Mouse (Mus musculus) 416B (cell line): ENCODE results near the gene Atp4a.
"Not testable (repeated sequence)": the region's sequence is repeated elsewhere in the genome, so short reads cannot be mapped to it uniquely, and the experiment has no call there.

Experiments used
- DNase-seq: peaks from one replicate; pipeline ENCODE4 v3.0.0; 2011; ENCODE audit warnings: low read depth

Gene Atp4a

GRCm38 (mm10) chr7:30730064-30730722, 18.2 kb downstream of the Atp4a start:
- DNase-seq: not testable (repeated sequence)

DNA sequence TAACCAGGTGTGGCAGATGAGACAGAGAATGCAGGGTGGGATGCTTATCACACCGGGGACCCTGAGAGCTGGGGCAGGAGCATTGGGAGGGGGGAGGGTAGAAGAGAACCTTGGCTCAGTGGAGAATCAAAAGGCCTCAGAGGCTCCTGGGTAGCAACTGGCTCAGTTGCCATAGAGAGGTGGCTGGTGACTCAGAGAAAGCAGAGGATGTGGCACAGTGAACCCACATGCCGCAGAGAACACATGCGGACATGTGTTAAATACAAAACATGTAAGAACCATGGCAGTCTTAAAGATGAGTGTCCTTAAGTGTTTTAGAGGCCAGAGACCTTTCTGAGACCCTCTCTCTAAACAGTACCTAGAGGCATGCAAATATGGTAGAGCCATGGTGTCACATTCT, 24.2 kb downstream of the Atp4a start:
- DNase-seq: peak; percentile 69

GRCm38 (mm10) chr7:30742570-30742969, 30.6 kb downstream of the Atp4a start:
- peak; percentile 42 for DNase-seq

DNA sequence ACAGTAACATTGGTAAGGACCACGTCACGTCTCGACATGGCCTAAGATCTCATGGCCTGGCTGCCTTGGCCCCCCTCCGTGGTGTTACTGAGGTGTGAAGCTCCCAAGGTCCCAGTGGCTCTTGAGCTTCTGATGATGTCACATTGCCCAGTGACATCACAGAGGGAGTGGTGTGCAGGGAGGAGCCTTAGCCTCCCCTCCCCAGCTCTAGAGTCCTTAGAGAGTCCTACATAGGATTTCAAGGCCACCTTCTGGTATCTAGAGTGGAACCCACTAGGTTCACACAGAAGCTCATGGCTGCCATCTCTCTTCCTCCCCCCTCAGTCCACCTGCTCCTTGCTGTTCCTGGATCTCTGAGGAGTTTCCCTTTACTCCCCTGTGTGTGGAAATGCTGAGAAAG, 31.6 kb downstream of the Atp4a start, which contains the start of gene Gapdhs:
TSS of gene Gapdhs (minus strand) at position 65 of the 400 bp plus-strand sequence.
- DNase-seq: not testable (repeated sequence)

DNA sequence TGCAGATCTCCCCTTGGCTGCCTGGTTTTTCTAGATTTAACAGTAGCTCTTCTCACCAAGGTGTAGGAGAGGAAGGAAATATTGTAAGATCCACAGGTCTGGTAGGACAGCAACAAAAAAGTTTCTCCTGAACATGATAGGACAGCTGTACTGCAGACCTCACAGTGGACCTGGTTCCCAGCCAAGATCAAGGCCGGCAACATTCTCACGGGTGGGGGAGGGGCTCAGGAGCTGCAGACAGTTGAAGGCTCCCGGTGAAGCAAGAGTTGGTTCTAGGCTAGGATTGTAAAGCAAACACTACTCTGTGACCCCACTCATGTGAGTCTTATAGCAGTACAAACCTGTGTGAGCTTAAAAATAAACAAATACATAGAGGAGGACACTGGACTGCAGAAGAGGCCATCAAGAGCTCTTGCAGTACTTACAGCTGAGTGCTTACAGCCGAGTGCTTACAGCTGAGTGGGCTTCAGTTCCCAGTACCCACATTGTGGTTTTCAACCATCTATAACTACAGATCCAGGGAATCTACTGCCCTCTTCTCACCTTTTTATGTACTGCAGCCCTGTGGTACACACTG, 32.1 kb downstream of the Atp4a start:
- no peak for DNase-seq

- no peak for DNase-seq
Measured at GRCm38 (mm10) chr7:30747525-30748204, 35.7 kb downstream of the Atp4a start.

GRCm38 (mm10) chr7:30749824-30750606, 38.0 kb downstream of the Atp4a start:
- DNase-seq: no peak

DNA sequence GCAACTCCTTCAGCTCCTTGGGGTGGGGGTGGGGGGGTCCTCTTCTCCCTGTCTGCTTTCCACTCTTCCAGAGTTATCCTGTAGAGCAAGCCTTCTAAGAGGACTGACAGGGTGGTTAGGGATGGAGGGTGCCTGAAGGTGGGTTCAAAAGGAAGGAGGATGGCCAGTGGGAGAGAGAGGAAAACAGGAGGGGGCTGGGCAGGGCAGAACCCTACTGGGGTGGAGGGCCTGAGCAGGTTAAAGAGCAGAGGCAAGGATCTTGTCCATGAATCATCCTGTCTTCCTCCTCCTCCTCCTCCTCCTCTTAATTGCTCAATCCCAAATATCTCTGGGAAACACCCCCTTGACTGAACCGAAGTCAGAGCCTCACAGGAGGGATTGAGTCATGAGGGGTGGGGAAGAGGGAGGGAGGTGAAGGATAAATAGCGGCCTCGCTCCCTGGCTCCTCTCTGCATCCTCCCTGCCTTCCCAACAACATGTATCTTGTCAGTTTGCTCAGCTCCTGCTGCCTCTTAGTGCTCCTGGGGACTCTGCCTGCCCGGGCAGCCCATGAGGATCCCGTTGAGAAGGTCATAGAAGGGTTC, 39.2 kb downstream of the Atp4a start, which contains the start of gene Sbsn:
TSS of gene Sbsn (plus strand) at position 386 of the 584 bp plus-strand sequence.
- DNase-seq: no peak

DNA sequence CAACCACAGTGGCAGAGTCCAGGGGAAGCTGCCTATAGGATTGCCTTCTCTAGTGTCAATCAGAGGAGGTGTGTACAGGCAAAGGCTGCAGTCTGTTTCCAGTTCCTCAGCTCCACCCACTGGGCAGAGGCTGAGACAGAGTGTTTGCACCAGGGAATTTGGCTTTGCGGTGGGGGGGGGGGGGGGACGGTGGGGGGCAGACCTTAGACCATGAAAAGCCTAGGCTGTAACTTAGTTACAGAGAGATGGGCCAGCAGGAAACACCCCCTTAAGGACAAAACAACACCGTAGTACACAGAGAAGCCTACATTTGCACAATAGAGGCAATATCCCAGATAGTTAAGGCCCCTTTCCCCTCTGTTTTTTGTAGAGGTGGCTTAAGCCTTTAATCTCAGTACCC, 45.0 kb downstream of the Atp4a start:
- DNase-seq: no peak

DNA sequence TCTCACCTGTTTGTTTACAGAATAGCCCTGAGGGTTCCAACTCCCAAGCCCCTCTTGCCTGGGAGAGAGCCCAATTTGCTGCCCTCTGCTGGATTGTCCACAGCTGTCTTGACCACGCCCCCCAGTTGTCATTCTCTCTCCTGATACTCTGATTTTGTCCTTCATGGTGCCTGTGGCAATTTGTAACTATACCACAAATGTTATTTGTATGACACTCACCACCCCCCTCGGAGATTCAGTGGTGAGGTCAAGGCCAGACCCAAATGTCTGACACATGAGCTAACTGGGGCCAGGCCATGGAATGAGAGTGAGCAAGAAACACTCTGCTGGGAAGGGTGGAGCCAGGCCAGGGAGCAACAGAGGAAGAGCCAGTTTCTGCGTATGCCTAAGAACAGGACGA, 46.8 kb downstream of the Atp4a start:
- no peak for DNase-seq

GRCm38 (mm10) chr7:30761769-30762352, 49.9 kb downstream of the Atp4a start:
- DNase-seq: peak; percentile 81

DNA sequence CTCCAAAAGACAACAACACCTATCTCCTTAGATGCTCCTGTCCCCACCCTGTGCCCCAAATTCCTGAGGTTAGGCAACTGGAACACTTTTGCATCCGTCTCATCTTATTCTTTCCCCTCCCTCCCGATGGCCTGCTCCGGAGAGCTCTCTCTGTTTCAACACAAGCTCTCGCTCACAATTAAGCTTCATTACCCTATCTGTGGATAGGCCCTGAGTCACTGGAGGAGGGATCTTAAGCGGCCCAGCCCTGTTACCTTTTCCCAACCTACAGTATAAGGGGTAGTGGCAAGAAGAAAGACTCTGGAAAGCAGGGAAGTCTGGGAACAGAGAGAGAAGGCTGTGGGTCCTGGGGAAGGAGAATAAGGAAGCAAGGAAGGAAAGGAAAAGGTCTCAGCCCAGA, 51.4 kb downstream of the Atp4a start, which contains the start of gene Dmkn:
TSS of gene Dmkn (plus strand) at position 301 of the 400 bp plus-strand sequence.
- DNase-seq: no peak

DNA sequence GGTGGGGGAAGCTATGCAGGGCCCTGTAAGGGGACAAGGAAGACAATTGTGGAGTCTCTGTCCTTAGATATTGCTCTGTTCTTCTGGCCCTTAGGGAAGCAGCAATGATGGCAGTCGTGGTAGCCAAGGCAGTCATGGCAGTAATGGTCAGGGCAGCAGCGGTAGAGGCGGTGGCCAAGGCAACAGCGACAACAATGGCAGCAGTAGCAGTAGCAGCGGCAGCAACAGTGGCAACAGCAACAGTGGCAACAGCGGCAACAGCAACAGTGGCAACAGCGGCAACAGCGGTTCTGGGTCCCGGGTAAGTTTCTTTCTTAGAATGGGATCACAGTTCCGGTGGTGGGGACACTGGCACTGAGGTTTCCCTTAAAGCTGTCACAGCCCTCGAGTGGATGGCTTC, 53.2 kb downstream of the Atp4a start:
- no peak for DNase-seq

- DNase-seq: peak; percentile 47
Measured at GRCm38 (mm10) chr7:30766408-30766807, 54.4 kb downstream of the Atp4a start.

GRCm38 (mm10) chr7:30769236-30769635, 57.2 kb downstream of the Atp4a start:
- no peak for DNase-seq
